Comparison of ENCODE assay signal across 9 mouse cellular contexts in genomic region chr16:55967221-55967620, GRCm38 (mm10). TPM values are rescaled to one million over a fixed set of nuclear protein-coding genes. Genes with fewer than 3 reads are reported as not detected.
DNase-seq lines count a peak whose midpoint lies in the region; ATAC-seq lines count a peak whose summit lies in the region.
"Had no signal": no experiment of that assay in that cellular context is flagged by ENCODE, and none has a peak within 500 bp of the region (broad histone marks: within the 10 kb centered on the region; RNA-seq: fewer than 3 reads in every experiment).

No protein-coding gene starts in this region.

- peak overlapping the region; percentile 86; the same call in 1 of the 2 replicates for H3K27ac ChIP-seq in forebrain, embryonic 13.5 days
- peak overlapping the region; percentile 84 for H3K27ac ChIP-seq in liver, embryonic 12.5 days

- H3K4me1 ChIP-seq in forebrain, embryonic 13.5 days, result peaks cover 29% of the 10 kb centered on the region
- H3K4me1 ChIP-seq in liver, embryonic 12.5 days, result peaks cover 53% of the 10 kb centered on the region

- H3K36me3 ChIP-seq in forebrain, embryonic 13.5 days (ENCODE audit: poor library complexity, severe bottlenecking), result peaks cover 42% of the 10 kb centered on the region
- peaks cover 52% of the 10 kb centered on the region for H3K36me3 ChIP-seq in liver, embryonic 12.5 days

- no peak for ATAC-seq in forebrain, embryonic 13.5 days
- ATAC-seq in liver, embryonic 12.5 days, result 0 out of 2 replicates have a peak, but pooled peaks have one; percentile 6

- WGBS in forebrain, embryonic 13.5 days, result 24% methylated on average over 1 of the region's 1 CpGs
- WGBS in liver, embryonic 12.5 days (ENCODE audit: insufficient replicate concordance), result 19% methylated on average over 1 of the region's 1 CpGs

- no peaks in the 10 kb centered on the region for H3K9me3 ChIP-seq in forebrain, embryonic 13.5 days (replicated peaks)
- H3K9me3 ChIP-seq in liver, embryonic 12.5 days (replicated peaks), result no peaks in the 10 kb centered on the region

- peak; percentile 12 for DNase-seq in embryo, embryonic 10.5 days (ENCODE audit: low spot score)
- no peak for DNase-seq in embryo, embryonic 9.5 days (ENCODE audit: extremely low spot score)
- DNase-seq in 3T3-L1 (ENCODE audit: low read depth, low spot score), result peak; percentile 34
- no peak for DNase-seq in urinary bladder, adult 18-20 months (ENCODE audit: low spot score in 2 of 2)
- no peak for DNase-seq in ovary, adult 18-20 months (ENCODE audit: low spot score)
- DNase-seq in urinary bladder, postnatal 36 days (ENCODE audit: low spot score in 2 of 2), result no peak
- DNase-seq: cerebellum, postnatal 36 days had no signal

- H3K4me3 ChIP-seq in forebrain, embryonic 13.5 days, result peak overlapping the region; percentile 84
- H3K4me3 ChIP-seq in liver, embryonic 12.5 days, result peak overlapping the region; percentile 86

- peak overlapping the region; percentile 96 for H3K9ac ChIP-seq in forebrain, embryonic 13.5 days
- peak overlapping the region; percentile 90 for H3K9ac ChIP-seq in liver, embryonic 12.5 days

- no peaks in the 10 kb centered on the region for H3K27me3 ChIP-seq in forebrain, embryonic 13.5 days
- H3K27me3 ChIP-seq in liver, embryonic 12.5 days (replicated peaks), result no peaks in the 10 kb centered on the region

- H3K4me2 ChIP-seq in forebrain, embryonic 13.5 days, result peak overlapping the region; percentile 92
- peak overlapping the region; percentile 91 for H3K4me2 ChIP-seq in liver, embryonic 12.5 days

RNA-seq across cellular contexts. Expression of gene Rpl24, which starts 1.1 kb away (rescaled TPM):
- 656 and 765 TPM in 2 replicates for polyA plus RNA-seq in forebrain, embryonic 13.5 days (2015; fragmentation: Nextera tagmentation; extraction: Ambion mirVana)
- polyA plus RNA-seq in liver, embryonic 12.5 days (2016; fragmentation: Nextera tagmentation; extraction: Ambion mirVana), result 638 and 654 TPM in 2 replicates

RNA-seq across cellular contexts. Expression of gene Zbtb11, which starts 6.5 kb away (rescaled TPM):
- 18.9 and 19.2 TPM in 2 replicates for polyA plus RNA-seq in forebrain, embryonic 13.5 days (2015; fragmentation: Nextera tagmentation; extraction: Ambion mirVana)
- polyA plus RNA-seq in liver, embryonic 12.5 days (2016; fragmentation: Nextera tagmentation; extraction: Ambion mirVana), result 17.5 and 17.6 TPM in 2 replicates

RNA-seq across cellular contexts. Expression of gene Cep97, which starts 32.6 kb away (rescaled TPM):
- 19.3 and 21.5 TPM in 2 replicates for polyA plus RNA-seq in forebrain, embryonic 13.5 days (2015; fragmentation: Nextera tagmentation; extraction: Ambion mirVana)
- 5.7 and 6.0 TPM in 2 replicates for polyA plus RNA-seq in liver, embryonic 12.5 days (2016; fragmentation: Nextera tagmentation; extraction: Ambion mirVana)

Comparison
In these comparisons a context has a peak if more than half of its experiments do, and no peak if none do; other contexts are left out.
1. DNase-seq: peak in embryo, embryonic 10.5 days (single experiment) and 3T3-L1 (single experiment); none in embryo, embryonic 9.5 days (single experiment), urinary bladder, adult 18-20 months (0 of 2), ovary, adult 18-20 months (single experiment) and urinary bladder, postnatal 36 days (0 of 2).